Mouse (Mus musculus): ENCODE measurements at regions not wholly inside any gene's neighbourhood (a gene's known extent, or its start where the extent isn't known, plus 50 kb on each side); places are given as distances from the start of the nearest gene placed in this dataset.

GRCm38 (mm10) chr10:117461261-117461660 lies 81.4 kb upstream of the Cpsf6 start:
- TF ChIP-seq CTCF (IDR thresholded peaks at IDR 0.05; ENCODE audit: insufficient read depth, low read length): no peak
- TF ChIP-seq POLR2A (IDR thresholded peaks at IDR 0.05; ENCODE audit: borderline replicate concordance, extremely low read depth, low read depth, low read length): no peak
